Mouse (Mus musculus): ENCODE data around the gene Rpl36. TPM values are rescaled to one million over a fixed set of nuclear protein-coding genes. Genes with fewer than 3 reads are reported as not detected.

The Rpl36 gene
- total RNA-seq, 1 experiment from 2014 or later = 2,418 TPM

DNA sequence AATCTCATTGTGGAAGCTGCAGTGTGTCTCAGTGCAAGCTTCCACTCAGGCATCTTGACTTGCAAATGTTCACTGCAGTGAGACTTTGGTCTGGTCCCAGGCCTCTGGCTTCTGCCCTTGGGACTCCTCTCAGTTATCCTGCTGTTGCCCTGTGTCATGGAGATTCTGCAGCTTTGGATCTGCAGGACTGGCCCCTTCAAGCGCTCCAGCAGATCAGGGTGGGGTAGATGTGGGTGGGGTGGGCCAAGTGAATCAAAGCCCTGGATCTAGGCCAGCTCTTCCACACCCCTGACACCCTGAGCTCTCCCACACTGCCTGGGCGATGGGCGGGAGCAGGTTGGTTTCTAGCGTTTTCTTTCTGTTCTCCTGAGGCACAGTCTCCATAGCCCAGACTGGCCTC is 18.6 kb downstream of the Rpl36 start:
- ATAC-seq (replicated peaks; ENCODE audit: low read depth, poor library complexity, severe bottlenecking) = no peak

DNA sequence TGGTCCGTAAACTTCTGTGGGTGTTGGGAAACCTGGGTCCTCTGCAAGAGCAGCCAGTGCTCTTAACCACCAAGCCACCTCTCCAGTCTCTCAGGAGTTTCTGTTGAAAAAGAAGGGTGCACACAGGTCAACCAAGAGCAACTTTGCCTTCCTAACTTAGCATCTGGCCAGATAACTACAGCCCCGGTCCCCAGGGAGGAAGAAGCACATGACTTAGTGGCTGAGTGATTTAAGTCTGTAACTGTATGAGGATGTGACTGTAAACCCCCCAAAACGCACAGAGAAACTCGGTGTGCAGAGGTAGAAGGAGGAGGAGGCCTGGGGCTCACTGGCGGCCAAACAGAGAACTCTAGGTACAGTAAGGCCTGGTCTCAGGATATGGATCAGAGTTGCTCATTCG is 20.8 kb downstream of the Rpl36 start:
- ATAC-seq (replicated peaks; ENCODE audit: low read depth, poor library complexity, severe bottlenecking) = no peak

DNA sequence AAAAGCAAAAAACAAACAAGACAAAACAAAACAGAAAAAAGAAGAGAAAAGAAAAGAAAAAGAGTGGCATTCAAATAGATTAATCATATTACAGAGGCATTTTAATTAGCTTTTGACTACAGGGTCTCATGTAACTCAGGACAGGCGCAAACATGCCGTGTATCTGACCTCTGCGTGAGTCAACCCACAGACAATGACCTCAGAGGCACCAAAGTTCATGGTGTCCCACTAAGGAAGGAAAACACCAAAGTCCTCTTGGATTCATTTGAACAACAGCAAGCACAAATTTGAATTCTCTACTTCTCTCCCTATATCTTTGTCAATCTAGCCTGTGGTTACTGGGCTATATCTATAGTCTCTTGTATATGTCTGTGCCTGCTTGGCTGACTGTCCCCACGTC is 30.0 kb downstream of the Rpl36 start:
- no peak for ATAC-seq (replicated peaks; ENCODE audit: low read depth, poor library complexity, severe bottlenecking)

DNA sequence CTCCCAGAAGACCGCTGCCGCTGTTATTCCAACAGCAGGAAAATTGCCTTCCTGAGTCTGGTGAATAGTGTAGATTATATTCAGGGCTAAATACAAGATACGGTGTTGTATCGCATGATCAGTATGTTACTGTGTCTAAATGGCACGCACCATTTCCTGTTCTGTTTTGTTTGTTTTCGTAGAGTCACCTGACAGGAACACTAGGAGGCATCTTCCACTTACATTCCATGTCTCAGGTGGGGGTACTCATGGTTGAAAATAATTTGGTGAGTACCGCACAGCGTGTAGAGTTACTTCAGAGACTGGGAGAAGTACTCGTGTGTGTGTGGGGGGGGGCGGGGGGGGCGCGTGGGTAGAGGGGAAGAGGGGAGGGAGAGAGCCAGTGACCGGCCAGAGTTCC is 34.3 kb downstream of the Rpl36 start:
- no peak for ATAC-seq (replicated peaks; ENCODE audit: low read depth, poor library complexity, severe bottlenecking)

DNA sequence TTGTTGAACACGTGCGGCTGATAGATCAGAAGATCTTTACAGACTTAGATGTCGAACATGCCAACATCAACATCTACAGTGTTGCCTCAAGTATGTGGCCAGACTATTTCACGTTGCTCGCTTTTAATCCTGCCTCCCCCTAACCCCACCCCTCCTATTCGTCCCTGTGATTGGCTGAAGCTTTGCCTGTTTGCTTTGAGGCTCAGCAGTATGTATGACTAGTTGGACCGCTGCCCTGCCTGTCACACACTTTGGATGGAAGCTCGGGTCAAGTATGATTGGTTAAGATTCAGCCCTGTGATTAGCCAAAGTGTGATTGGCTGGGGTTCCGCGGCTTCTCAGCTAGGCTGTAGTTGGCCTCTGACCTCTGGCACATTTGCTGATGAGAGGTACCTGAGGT is 38.6 kb downstream of the Rpl36 start:
- no peak for ATAC-seq (replicated peaks; ENCODE audit: low read depth, poor library complexity, severe bottlenecking)

DNA sequence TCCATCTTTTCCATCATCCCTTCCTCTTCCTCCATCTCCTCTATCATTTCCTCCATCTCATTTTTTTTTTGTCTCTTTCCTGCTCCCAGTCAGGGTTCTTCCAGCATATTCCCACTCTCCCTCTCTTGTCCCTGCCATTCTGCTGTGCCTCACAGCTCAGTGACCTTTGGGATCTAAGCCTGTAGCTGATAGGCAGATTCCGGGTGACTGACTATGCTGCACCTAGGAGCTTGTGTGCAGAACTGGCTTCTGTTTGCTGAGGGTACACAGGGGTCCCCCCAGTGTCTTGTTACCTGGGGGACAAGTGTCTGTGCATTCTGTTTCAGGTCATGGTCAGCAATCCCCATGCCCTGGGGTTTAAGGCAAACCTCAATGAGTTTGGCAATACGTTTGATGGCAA is 41.6 kb downstream of the Rpl36 start:
- ATAC-seq (replicated peaks; ENCODE audit: low read depth, poor library complexity, severe bottlenecking) = no peak

DNA sequence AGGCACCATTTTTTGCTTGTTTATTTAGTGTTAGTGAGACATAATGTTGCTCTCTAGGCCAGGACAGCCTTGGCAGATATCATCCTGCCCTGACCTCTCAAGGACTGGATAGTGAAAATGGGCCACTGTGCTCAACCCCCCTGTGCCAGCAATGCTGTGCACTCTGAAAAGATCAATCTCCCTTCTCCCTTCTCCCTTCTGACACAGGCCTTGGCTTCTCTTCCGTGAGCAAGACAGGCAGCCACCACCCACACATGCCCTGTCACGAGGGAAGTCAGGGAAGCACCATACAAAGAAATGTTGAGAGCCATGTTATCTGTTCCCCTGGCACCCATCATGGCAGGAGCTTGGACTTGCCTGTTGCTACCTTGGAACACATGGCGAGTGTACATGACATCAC is 42.1 kb downstream of the Rpl36 start:
- no peak for ATAC-seq (replicated peaks; ENCODE audit: low read depth, poor library complexity, severe bottlenecking)

DNA sequence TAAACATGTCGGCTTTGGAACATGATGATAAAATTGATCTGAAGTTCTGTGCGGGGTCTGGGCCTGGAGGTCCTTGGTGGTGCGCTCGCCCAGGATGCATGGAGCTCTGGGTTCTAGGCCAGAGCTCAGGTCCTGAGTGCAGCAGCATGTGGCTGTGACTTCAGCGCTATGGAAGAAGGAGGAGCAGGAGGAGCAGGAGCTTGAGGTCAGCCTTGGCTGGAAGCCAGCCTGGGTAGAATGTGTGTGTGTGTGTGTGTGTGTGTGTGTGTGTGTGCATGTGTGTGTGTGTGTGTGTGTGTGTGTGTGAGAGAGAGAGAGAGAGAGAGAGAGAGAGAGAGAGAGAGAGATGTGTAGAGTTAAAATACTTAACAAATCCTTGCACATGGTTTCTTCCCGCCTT is 43.0 kb downstream of the Rpl36 start:
- ATAC-seq (replicated peaks; ENCODE audit: low read depth, poor library complexity, severe bottlenecking) = no peak

DNA sequence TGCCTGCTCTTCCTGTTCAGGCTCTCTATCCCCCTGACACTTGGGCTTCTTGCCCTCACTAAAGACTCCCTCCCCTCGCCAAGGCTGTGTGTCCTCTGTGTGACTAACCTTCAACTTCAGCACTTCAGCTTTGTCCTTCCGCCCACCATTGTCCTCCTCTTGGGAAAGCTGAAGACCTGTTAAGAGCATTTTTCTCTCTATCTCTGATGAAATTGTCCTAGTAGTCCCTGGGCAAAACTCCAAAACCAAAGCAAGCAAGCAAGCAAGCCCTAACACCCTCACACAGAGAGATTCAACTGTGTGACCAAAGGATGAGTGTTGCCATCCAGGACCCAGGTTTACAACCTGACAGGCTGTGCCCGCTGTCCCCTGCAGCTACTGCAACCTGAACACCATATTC is 50.4 kb downstream of the Rpl36 start:
- no peak for ATAC-seq (replicated peaks; ENCODE audit: low read depth, poor library complexity, severe bottlenecking)

Other genes with a start within 250 kb of the Rpl36 start
- gene Ptprs, start 136.9 kb upstream of the Rpl36 start, total RNA-seq (2017) = 65.2 and 105 TPM in 2 replicates
- not detected in 2 replicates for gene Znrf4, start 101.0 kb upstream of the Rpl36 start, total RNA-seq (2017)
- not detected in 2 replicates for gene Gm20219, start 59.0 kb upstream of the Rpl36 start, total RNA-seq (2017)
- 94.8 and 99.4 TPM in 2 replicates for gene Safb2, start 28.8 kb upstream of the Rpl36 start, total RNA-seq (2017)
- 75.0 and 81.6 TPM in 2 replicates for gene Safb, start 28.6 kb upstream of the Rpl36 start, total RNA-seq (2017)
- gene 2410015M20Rik, start 3.6 kb upstream of the Rpl36 start, total RNA-seq (2017) = 61.3 and 113 TPM in 2 replicates
- gene Lonp1, start 13.5 kb downstream of the Rpl36 start, total RNA-seq (2017) = 57.3 and 69.9 TPM in 2 replicates
- gene Catsperd, start 14.7 kb downstream of the Rpl36 start, total RNA-seq (2017) = not detected in 2 replicates
- 56.2 and 56.7 TPM in 2 replicates for gene Ranbp3, start 59.9 kb downstream of the Rpl36 start, total RNA-seq (2017)
- 63.1 and 84.2 TPM in 2 replicates for gene Ndufa11, start 104.4 kb downstream of the Rpl36 start, total RNA-seq (2017)
- gene Vmac, start 104.6 kb downstream of the Rpl36 start, total RNA-seq (2017) = 6.1 and 11.1 TPM in 2 replicates
- gene Nrtn, start 144.1 kb downstream of the Rpl36 start, total RNA-seq (2017) = not detected in 2 replicates
- gene Dus3l, start 151.3 kb downstream of the Rpl36 start, total RNA-seq (2017) = 16.8 and 17.5 TPM in 2 replicates
- 0.15 TPM in 1 of 2 replicates, not detected in the other for gene Prr22, start 156.8 kb downstream of the Rpl36 start, total RNA-seq (2017)
- gene Rfx2, start 217.6 kb downstream of the Rpl36 start, total RNA-seq (2017) = 7.6 and 7.7 TPM in 2 replicates

Data from common myeloid progenitor, adult 5-6 weeks (primary cell).